Mouse (Mus musculus): ENCODE measurements around the gene Cdyl. TPM values are rescaled to one million over a fixed set of nuclear protein-coding genes. Genes with fewer than 3 reads are reported as not detected.
A peak's percentile ranks its signal among the peaks of the same experiment; 100 is the strongest.

The Cdyl gene
- polyA plus RNA-seq, 1 experiment, result 3.8 TPM

- Histone ChIP-seq H3K27me3 (ENCODE audit: control insufficient read depth, insufficient read depth, low read length) (no peaks in the 10 kb centered on the region), H3K4me3 (ENCODE audit: low read depth, low read length) (no peak overlapping the region), H3K4me1 (ENCODE audit: control insufficient read depth, insufficient read depth, insufficient read length, low read length) (no peaks in the 10 kb centered on the region), H3K27ac (ENCODE audit: insufficient read depth, low read depth, low read length) (no peak overlapping the region), H3K36me3 (ENCODE audit: control insufficient read depth, insufficient read depth, low read length) (peaks cover 11% of the 10 kb centered on the region)
- TF ChIP-seq POLR2A (IDR thresholded peaks at IDR 0.05; ENCODE audit: low read depth, low read length) (no peak), CTCF (IDR thresholded peaks at IDR 0.05; ENCODE audit: extremely low read depth, insufficient read length, insufficient replicate concordance, low read depth, low read length) (no peak)
- 85% methylated on average over 5 of the region's 5 CpGs for WGBS
Measured at GRCm38 (mm10) chr13:35875396-35875795, 215.8 kb downstream of the Cdyl start.

GRCm38 (mm10) chr13:35878282-35878681 lies 218.6 kb downstream of the Cdyl start:
- Histone ChIP-seq H3K4me3 (ENCODE audit: low read depth, low read length) (no peak overlapping the region), H3K36me3 (ENCODE audit: control insufficient read depth, insufficient read depth, low read length) (peaks cover 3% of the 10 kb centered on the region), H3K27me3 (ENCODE audit: control insufficient read depth, insufficient read depth, low read length) (no peaks in the 10 kb centered on the region), H3K4me1 (ENCODE audit: control insufficient read depth, insufficient read depth, insufficient read length, low read length) (no peaks in the 10 kb centered on the region), H3K27ac (ENCODE audit: insufficient read depth, low read depth, low read length) (no peak overlapping the region)
- 69% methylated on average over 1 of the region's 1 CpGs for WGBS
- TF ChIP-seq POLR2A (IDR thresholded peaks at IDR 0.05; ENCODE audit: low read depth, low read length) (no peak), CTCF (IDR thresholded peaks at IDR 0.05; ENCODE audit: extremely low read depth, insufficient read length, insufficient replicate concordance, low read depth, low read length) (no peak)

- no peaks in the 10 kb centered on the region for H3K4me1 ChIP-seq (ENCODE audit: control insufficient read depth, insufficient read depth, insufficient read length, low read length)
- H3K27ac ChIP-seq (ENCODE audit: insufficient read depth, low read depth, low read length), result no peak overlapping the region
- no peak for TF ChIP-seq CTCF (IDR thresholded peaks at IDR 0.05; ENCODE audit: extremely low read depth, insufficient read length, insufficient replicate concordance, low read depth, low read length)
- TF ChIP-seq POLR2A (IDR thresholded peaks at IDR 0.05; ENCODE audit: low read depth, low read length), result no peak
- peaks cover 3% of the 10 kb centered on the region for H3K36me3 ChIP-seq (ENCODE audit: control insufficient read depth, insufficient read depth, low read length)
- H3K4me3 ChIP-seq (ENCODE audit: low read depth, low read length), result no peak overlapping the region
- WGBS, result 64% methylated on average over 5 of the region's 5 CpGs
- H3K27me3 ChIP-seq (ENCODE audit: control insufficient read depth, insufficient read depth, low read length), result no peaks in the 10 kb centered on the region
Measured at GRCm38 (mm10) chr13:35879068-35879467, 219.4 kb downstream of the Cdyl start.

DNA sequence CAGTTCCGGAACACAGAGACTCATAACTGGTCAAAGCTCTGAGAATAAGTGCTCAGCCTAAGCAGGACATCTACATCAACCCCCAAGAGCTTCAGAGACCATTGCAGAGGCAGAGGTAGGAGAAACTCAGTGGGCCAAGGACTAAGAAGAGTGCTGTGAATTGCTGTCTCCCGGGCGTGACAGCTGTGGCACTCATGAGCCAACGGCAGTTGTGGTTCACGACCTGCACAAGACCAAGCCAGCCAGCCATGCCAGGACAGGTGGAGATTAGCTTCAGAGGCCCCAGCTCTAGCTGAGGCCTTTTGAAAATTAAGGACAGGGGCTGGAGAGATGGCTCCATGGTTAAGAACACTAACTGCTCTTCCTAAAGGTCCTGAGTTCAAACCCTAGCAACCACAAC lies 219.9 kb downstream of the Cdyl start:
- Histone ChIP-seq H3K4me3 (ENCODE audit: low read depth, low read length) (no peak overlapping the region), H3K36me3 (ENCODE audit: control insufficient read depth, insufficient read depth, low read length) (no peaks in the 10 kb centered on the region), H3K27me3 (ENCODE audit: control insufficient read depth, insufficient read depth, low read length) (no peaks in the 10 kb centered on the region), H3K4me1 (ENCODE audit: control insufficient read depth, insufficient read depth, insufficient read length, low read length) (no peaks in the 10 kb centered on the region), H3K27ac (ENCODE audit: insufficient read depth, low read depth, low read length) (no peak overlapping the region)
- 70% methylated on average over 5 of the region's 5 CpGs for WGBS
- TF ChIP-seq POLR2A (IDR thresholded peaks at IDR 0.05; ENCODE audit: low read depth, low read length) (no peak), CTCF (IDR thresholded peaks at IDR 0.05; ENCODE audit: extremely low read depth, insufficient read length, insufficient replicate concordance, low read depth, low read length) (no peak)

DNA sequence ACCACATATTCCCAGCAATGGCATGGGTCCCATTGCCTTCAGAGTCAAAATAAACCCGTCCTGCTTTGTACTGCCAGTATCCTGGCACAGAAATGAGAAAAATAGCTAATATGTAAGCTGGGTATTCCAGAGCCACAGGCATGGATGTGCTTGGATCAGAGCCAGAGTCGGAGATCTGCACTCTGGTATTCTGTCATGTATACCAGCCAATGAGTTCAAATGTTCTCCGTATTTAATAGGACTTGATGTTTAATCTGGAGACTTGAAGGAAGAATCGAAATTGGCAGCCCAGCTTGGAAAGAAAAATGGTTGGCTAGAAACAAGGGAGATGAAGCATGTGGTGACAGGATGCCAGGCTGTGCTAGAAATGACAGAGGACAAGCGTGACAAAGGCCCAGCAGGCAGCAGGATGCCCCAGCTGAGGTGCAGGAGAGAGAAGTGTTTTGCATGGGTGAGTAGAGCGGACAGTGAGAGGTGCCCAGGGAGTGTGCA lies 221.0 kb downstream of the Cdyl start:
- Histone ChIP-seq H3K27ac (ENCODE audit: insufficient read depth, low read depth, low read length) (no peak overlapping the region), H3K36me3 (ENCODE audit: control insufficient read depth, insufficient read depth, low read length) (no peaks in the 10 kb centered on the region), H3K4me1 (ENCODE audit: control insufficient read depth, insufficient read depth, insufficient read length, low read length) (no peaks in the 10 kb centered on the region), H3K4me3 (ENCODE audit: low read depth, low read length) (no peak overlapping the region), H3K27me3 (ENCODE audit: control insufficient read depth, insufficient read depth, low read length) (no peaks in the 10 kb centered on the region)
- 84% methylated on average over 6 of the region's 6 CpGs for WGBS
- TF ChIP-seq POLR2A (IDR thresholded peaks at IDR 0.05; ENCODE audit: low read depth, low read length), result no peak
- no peak for TF ChIP-seq CTCF (IDR thresholded peaks at IDR 0.05; ENCODE audit: extremely low read depth, insufficient read length, insufficient replicate concordance, low read depth, low read length)

- no peak for TF ChIP-seq POLR2A (IDR thresholded peaks at IDR 0.05; ENCODE audit: low read depth, low read length)
- TF ChIP-seq CTCF (IDR thresholded peaks at IDR 0.05; ENCODE audit: extremely low read depth, insufficient read length, insufficient replicate concordance, low read depth, low read length), result peak; percentile 72; the same call in 1 of the 2 replicates
- WGBS, result 25% methylated on average over 15 of the region's 15 CpGs
Measured at GRCm38 (mm10) chr13:35886121-35886725, 226.6 kb downstream of the Cdyl start.

GRCm38 (mm10) chr13:35892866-35893265 lies 233.2 kb downstream of the Cdyl start:
- TF ChIP-seq CTCF (IDR thresholded peaks at IDR 0.05; ENCODE audit: extremely low read depth, insufficient read length, insufficient replicate concordance, low read depth, low read length) (no peak), POLR2A (IDR thresholded peaks at IDR 0.05; ENCODE audit: low read depth, low read length) (no peak)
- peaks cover 3% of the 10 kb centered on the region; the same call in 1 of the 2 replicates for H3K36me3 ChIP-seq (ENCODE audit: control insufficient read depth, insufficient read depth, low read length)
- H3K4me3 ChIP-seq (ENCODE audit: low read depth, low read length), result no peak overlapping the region
- H3K27ac ChIP-seq (ENCODE audit: insufficient read depth, low read depth, low read length), result no peak overlapping the region
- no peaks in the 10 kb centered on the region for H3K27me3 ChIP-seq (ENCODE audit: control insufficient read depth, insufficient read depth, low read length)
- H3K4me1 ChIP-seq (ENCODE audit: control insufficient read depth, insufficient read depth, insufficient read length, low read length), result no peaks in the 10 kb centered on the region
- 72% methylated on average over 3 of the region's 3 CpGs for WGBS

More at GRCm38 (mm10) chr13:35886121-35886725, 226.6 kb downstream of the Cdyl start:
- Histone ChIP-seq H3K27ac (ENCODE audit: insufficient read depth, low read depth, low read length) (no peak overlapping the region), H3K27me3 (ENCODE audit: control insufficient read depth, insufficient read depth, low read length) (no peaks in the 10 kb centered on the region), H3K4me3 (ENCODE audit: low read depth, low read length) (no peak overlapping the region), H3K4me1 (ENCODE audit: control insufficient read depth, insufficient read depth, insufficient read length, low read length) (no peaks in the 10 kb centered on the region), H3K36me3 (ENCODE audit: control insufficient read depth, insufficient read depth, low read length) (no peaks in the 10 kb centered on the region)
